Mouse (Mus musculus) MEL (cell line): ENCODE data around the gene Timm22. TPM values are rescaled to one million over a fixed set of nuclear protein-coding genes. Genes with fewer than 3 reads are reported as not detected.

ENCODE experiments used
- DNase-seq: peaks from one replicate; pipeline ENCODE4 v3.0.0; 2011; ENCODE audit warnings: low read depth, low spot score
- H3K27ac ChIP-seq: 2 replicates; pipeline ENCODE4 v1.5.1; 2012; ENCODE audit warnings: low read depth, mild to moderate bottlenecking, control low read depth, low read length, moderate library complexity; ENCODE audit not compliant: control insufficient read depth
- H3K27me3 ChIP-seq, 2 experiments: fragments of 150-350 bp in 1 of 2; sonication (generic) in 1 of 2; 2 replicates each; pipeline ENCODE4 v1.6.1; 2012; ENCODE audit warnings: low read length in 2 of 2, mild to moderate bottlenecking in 2 of 2, improper control_type of control experiment in 1 of 2, moderate library complexity in 1 of 2; ENCODE audit not compliant: insufficient read depth in 2 of 2, control insufficient read depth in 1 of 2
- H3K36me3 ChIP-seq, 2 experiments: 2 replicates each; pipeline ENCODE4 v1.6.1; 2012 to 2014; ENCODE audit warnings: low read length in 2 of 2, improper control_type of control experiment in 1 of 2, inconsistent platforms in 1 of 2, mild to moderate bottlenecking in 1 of 2; ENCODE audit not compliant: insufficient read depth in 2 of 2, control insufficient read depth in 1 of 2
- H3K4me1 ChIP-seq, 2 experiments: fragments of 150-350 bp in 1 of 2; sonication (generic) in 1 of 2; 2 replicates each; pipeline ENCODE4 v1.6.1; 2012; ENCODE audit warnings: low read length in 2 of 2, improper control_type of control experiment in 1 of 2, mild to moderate bottlenecking in 1 of 2; ENCODE audit not compliant: insufficient read depth in 2 of 2, control insufficient read depth in 1 of 2
- H3K4me3 ChIP-seq, 2 experiments: fragments of 150-350 bp in 1 of 2; sonication (generic) in 1 of 2; 2 replicates each; pipeline ENCODE4 v1.5.1; 2012; ENCODE audit warnings: low read depth in 2 of 2, low read length in 2 of 2, mild to moderate bottlenecking in 2 of 2, moderate library complexity in 2 of 2, control low read depth in 1 of 2, improper control_type of control experiment in 1 of 2; ENCODE audit not compliant: control insufficient read depth in 1 of 2, insufficient read depth in 1 of 2
- H3K79me2 ChIP-seq: 2 replicates; pipeline ENCODE4 v1.6.1; 2012; ENCODE audit warnings: mild to moderate bottlenecking, low read length, moderate library complexity; ENCODE audit not compliant: control insufficient read depth, poor library complexity, insufficient read depth
- H3K9ac ChIP-seq: 2 replicates; pipeline ENCODE4 v1.6.1; 2012; ENCODE audit warnings: low read depth, mild to moderate bottlenecking, control low read depth, low read length, moderate library complexity; ENCODE audit not compliant: control insufficient read depth, poor library complexity, severe bottlenecking
- H3K9me3 ChIP-seq: fragments of 150-350 bp; sonication (generic); replicated peaks from 2 replicates; pipeline ENCODE4 v1.6.1; 2012; ENCODE audit warnings: mild to moderate bottlenecking, low read length, improper control_type of control experiment, moderate library complexity; ENCODE audit not compliant: insufficient read depth
- CHD1 ChIP-seq: IDR thresholded peaks from 2 replicates; pipeline ENCODE4 v1.6.1; 2012; ENCODE audit warnings: low read depth, mild to moderate bottlenecking, inconsistent platforms, low read length, improper control_type of control experiment
- CHD2 ChIP-seq: IDR thresholded peaks from 2 replicates; pipeline ENCODE4 v1.6.1; 2011; ENCODE audit warnings: low read length, improper control_type of control experiment
- E2F4 ChIP-seq: IDR thresholded peaks from 2 replicates; pipeline ENCODE4 v1.6.1; 2011; ENCODE audit warnings: low read depth, low read length, improper control_type of control experiment, borderline replicate concordance
- ELF1 ChIP-seq: IDR thresholded peaks from 2 replicates; pipeline ENCODE4 v1.6.1; 2014; ENCODE audit warnings: low read depth, mild to moderate bottlenecking, inconsistent platforms, low read length, improper control_type of control experiment, moderate library complexity
- EP300 ChIP-seq, 2 experiments: IDR thresholded peaks; 2 replicates each; pipeline ENCODE4 v1.6.1; 2011; ENCODE audit warnings: improper control_type of control experiment in 2 of 2, low read length in 2 of 2, low read depth in 1 of 2, mild to moderate bottlenecking in 1 of 2
- HCFC1 ChIP-seq: IDR thresholded peaks from 2 replicates; pipeline ENCODE4 v1.6.1; 2012; ENCODE audit warnings: low read depth, mild to moderate bottlenecking, inconsistent platforms, low read length, improper control_type of control experiment, moderate library complexity
- KAT2A ChIP-seq: conservative IDR thresholded peaks from 2 replicates; pipeline ENCODE4 v1.6.1; 2012; ENCODE audit warnings: low read depth, low read length, improper control_type of control experiment, inconsistent platforms
- MAFK ChIP-seq: IDR thresholded peaks from 2 replicates; pipeline ENCODE4 v1.6.1; 2011; ENCODE audit warnings: low read depth, mild to moderate bottlenecking, low read length, improper control_type of control experiment, borderline replicate concordance
- MAX ChIP-seq: IDR thresholded peaks from 2 replicates; pipeline ENCODE4 v1.6.1; 2011; ENCODE audit warnings: low read length, improper control_type of control experiment
- MXI1 ChIP-seq: IDR thresholded peaks from 2 replicates; pipeline ENCODE4 v1.6.1; 2011; ENCODE audit warnings: mild to moderate bottlenecking, low read depth, low read length, improper control_type of control experiment
- MYB ChIP-seq: IDR thresholded peaks from 2 replicates; pipeline ENCODE4 v1.6.1; 2011; ENCODE audit warnings: mild to moderate bottlenecking, low read depth, low read length, improper control_type of control experiment
- MYC ChIP-seq: IDR thresholded peaks from 2 replicates; pipeline ENCODE4 v1.6.1; 2011; ENCODE audit warnings: low read depth, mild to moderate bottlenecking, low read length, improper control_type of control experiment, moderate library complexity
- NELFE ChIP-seq: IDR thresholded peaks from 2 replicates; pipeline ENCODE4 v1.6.1; 2011; ENCODE audit warnings: low read depth, low read length, improper control_type of control experiment
- POLR2AphosphoS2 ChIP-seq: IDR thresholded peaks from 2 replicates; pipeline ENCODE4 v1.6.1; 2011; ENCODE audit warnings: low read length, improper control_type of control experiment
- POLR2AphosphoS5 ChIP-seq: IDR thresholded peaks from 2 replicates; pipeline ENCODE4 v1.6.1; 2012; ENCODE audit warnings: low read depth, borderline replicate concordance, mild to moderate bottlenecking, inconsistent platforms, low read length, moderate library complexity, mixed read lengths
- RCOR1 ChIP-seq: IDR thresholded peaks from 2 replicates; pipeline ENCODE4 v1.6.1; 2012; ENCODE audit warnings: low read depth, mild to moderate bottlenecking, inconsistent platforms, low read length, improper control_type of control experiment
- TAL1 ChIP-seq: IDR thresholded peaks from 2 replicates; pipeline ENCODE4 v1.6.1; 2012; ENCODE audit warnings: mild to moderate bottlenecking, inconsistent platforms, low read length, moderate library complexity, mixed read lengths
- ZMIZ1 ChIP-seq: IDR thresholded peaks from 2 replicates; pipeline ENCODE4 v1.6.1; 2012; ENCODE audit warnings: low read depth, mild to moderate bottlenecking, inconsistent platforms, low read length, improper control_type of control experiment, moderate library complexity
- polyA plus RNA-seq, 2 experiments: library from polyadenylated mRNA; stranded (reverse) in 1 of 2; unstranded in 1 of 2; fragments of >175 nt in 1 of 2; fragments of >200 nt in 1 of 2; gene quantifications; 2 replicates each; pipeline versions ENCODE4 v1.2.1 to v1.2.4; 2012; ENCODE audit warnings: low replicate concordance in 2 of 2, low read depth in 1 of 2; ENCODE audit not compliant: insufficient read length in 2 of 2, insufficient read depth in 1 of 2, missing spikeins in 1 of 2
- total RNA-seq: library from RNA; depleted of rRNA; stranded (reverse); fragments of 300-350 nt; gene quantifications from 2 replicates; pipeline ENCODE4 v1.2.3, GENCODE M21; 2012

The Timm22 gene
- total and polyA plus RNA-seq, 3 experiments = 47.4 to 77.0 TPM; not detected in 1

GRCm38 (mm10) chr11:76374491-76375185, 32.1 kb upstream of the Timm22 start:
- Histone ChIP-seq H3K4me3 (no peak overlapping the region), H3K9ac (no peak overlapping the region), H3K9me3 (no peaks in the 10 kb centered on the region), H3K27ac (no peak overlapping the region), H3K27me3 (no peaks in the 10 kb centered on the region), H3K36me3 (peaks cover 0 to 4% of the 10 kb centered on the region in 2 experiments; a peak in 1 of 4 replicates), H3K79me2 (no peaks in the 10 kb centered on the region), H3K4me1 (no peaks in the 10 kb centered on the region)
- TF ChIP-seq CHD2 (no peak), ZMIZ1 (no peak), RCOR1 (no peak), CHD1 (no peak), HCFC1 (no peak), MAFK (no peak), E2F4 (no peak), MYC (no peak), POLR2AphosphoS5 (no peak), MYB (no peak), POLR2AphosphoS2 (no peak), NELFE (no peak)
- DNase-seq = no peak

- Histone ChIP-seq H3K27ac (no peak overlapping the region), H3K36me3 (peaks cover 0 to 4% of the 10 kb centered on the region in 2 experiments; a peak in 1 of 4 replicates), H3K79me2 (no peaks in the 10 kb centered on the region; the same call in 1 of the 2 replicates), H3K4me3 (no peak overlapping the region), H3K4me1 (no peaks in the 10 kb centered on the region), H3K9ac (no peak overlapping the region), H3K27me3 (no peaks in the 10 kb centered on the region), H3K9me3 (no peaks in the 10 kb centered on the region)
- DNase-seq = no peak
- TF ChIP-seq CHD2 (no peak), KAT2A (no peak), ELF1 (no peak), EP300 (IDR thresholded peaks at IDR 0.05; ENCODE audit: low read depth in 1 of 2, low read length in 2 of 2) (no peak), MAX (no peak), TAL1 (no peak), MXI1 (no peak), POLR2AphosphoS2 (no peak), RCOR1 (no peak)
These were observed 30.3 kb upstream of the Timm22 start for GRCm38 (mm10) chr11:76376425-76376824.
